Comparison of ENCODE assay signal across 20 mouse cellular contexts in the genomic region with DNA sequence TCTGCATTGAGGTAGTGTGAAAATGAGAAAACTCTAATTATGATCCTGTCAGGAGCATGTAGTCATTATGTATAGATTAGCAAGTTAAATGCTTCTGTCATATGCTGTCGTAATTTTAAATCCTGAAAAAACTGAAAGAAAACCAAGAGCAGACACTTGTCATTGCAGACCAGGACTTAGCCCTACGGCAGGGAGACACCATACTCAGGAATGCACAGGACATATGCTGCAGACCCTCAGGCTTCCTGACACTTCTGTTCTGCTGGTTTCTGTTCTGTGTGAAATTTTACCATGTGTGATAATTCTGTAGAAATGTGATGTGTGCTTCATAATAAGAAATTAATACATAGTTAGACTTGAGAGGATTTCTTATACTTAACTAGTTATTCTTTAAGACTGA.
DNase-seq lines count a peak whose midpoint lies in the region; ATAC-seq lines count a peak whose summit lies in the region.
"Had no signal": no experiment of that assay in that cellular context is flagged by ENCODE, and none has a peak within 500 bp of the region (broad histone marks: within the 10 kb centered on the region; RNA-seq: fewer than 3 reads in every experiment).

No protein-coding gene starts in this region.

- no peak overlapping the region for H3K27ac ChIP-seq in forebrain, embryonic 16.5 days (ENCODE audit: low read length)
- no peak overlapping the region for H3K27ac ChIP-seq in forebrain, embryonic 15.5 days (replicated peaks)
- H3K27ac ChIP-seq in midbrain, embryonic 11.5 days (ENCODE audit: low read depth, low read length): no peak overlapping the region
- no peak overlapping the region for H3K27ac ChIP-seq in midbrain, embryonic 13.5 days
- H3K27ac ChIP-seq: embryonic facial prominence, embryonic 13.5 days; embryonic facial prominence, embryonic 15.5 days; forebrain, embryonic 10.5 days had no signal

- no peak overlapping the region for H3K9ac ChIP-seq in forebrain, embryonic 16.5 days (replicated peaks; ENCODE audit: low read depth, low read length)
- no peak overlapping the region for H3K9ac ChIP-seq in forebrain, embryonic 15.5 days (replicated peaks)
- H3K9ac ChIP-seq in midbrain, embryonic 11.5 days (ENCODE audit: low read length): no peak overlapping the region
- H3K9ac ChIP-seq in midbrain, embryonic 13.5 days (replicated peaks): no peak overlapping the region
- H3K9ac ChIP-seq: embryonic facial prominence, embryonic 13.5 days; embryonic facial prominence, embryonic 15.5 days had no signal

- H3K27me3 ChIP-seq in forebrain, embryonic 16.5 days (replicated peaks; ENCODE audit: control insufficient read depth, insufficient read depth, low read length): no peaks in the 10 kb centered on the region
- no peaks in the 10 kb centered on the region for H3K27me3 ChIP-seq in forebrain, embryonic 15.5 days
- no peaks in the 10 kb centered on the region for H3K27me3 ChIP-seq in midbrain, embryonic 11.5 days (ENCODE audit: control insufficient read depth, insufficient read depth, low read length)
- no peaks in the 10 kb centered on the region for H3K27me3 ChIP-seq in midbrain, embryonic 13.5 days
- H3K27me3 ChIP-seq: embryonic facial prominence, embryonic 13.5 days; embryonic facial prominence, embryonic 15.5 days had no signal

- H3K9me3 ChIP-seq in forebrain, embryonic 16.5 days (ENCODE audit: control insufficient read depth, low read length): no peaks in the 10 kb centered on the region
- no peaks in the 10 kb centered on the region for H3K9me3 ChIP-seq in forebrain, embryonic 15.5 days
- H3K9me3 ChIP-seq in midbrain, embryonic 11.5 days (ENCODE audit: control insufficient read depth, low read length): no peaks in the 10 kb centered on the region
- H3K9me3 ChIP-seq in midbrain, embryonic 13.5 days: no peaks in the 10 kb centered on the region
- H3K9me3 ChIP-seq: embryonic facial prominence, embryonic 13.5 days; embryonic facial prominence, embryonic 15.5 days; forebrain, embryonic 10.5 days had no signal

- H3K4me3 ChIP-seq in forebrain, embryonic 16.5 days (replicated peaks; ENCODE audit: low read length): no peak overlapping the region
- H3K4me3 ChIP-seq in forebrain, embryonic 15.5 days: no peak overlapping the region
- H3K4me3 ChIP-seq in midbrain, embryonic 11.5 days (ENCODE audit: low read depth, low read length): no peak overlapping the region
- no peak overlapping the region for H3K4me3 ChIP-seq in midbrain, embryonic 13.5 days (replicated peaks)
- H3K4me3 ChIP-seq: embryonic facial prominence, embryonic 13.5 days; embryonic facial prominence, embryonic 15.5 days; erythroblast, embryonic 14.5 days; forebrain, embryonic 10.5 days had no signal

- WGBS in forebrain, embryonic 16.5 days: 52% methylated on average over 2 of the region's 2 CpGs
- 51% methylated on average over 2 of the region's 2 CpGs for WGBS in forebrain, embryonic 15.5 days
- 83% methylated on average over 2 of the region's 2 CpGs for WGBS in midbrain, embryonic 11.5 days
- 73% methylated on average over 2 of the region's 2 CpGs for WGBS in midbrain, embryonic 13.5 days

- ATAC-seq in forebrain, embryonic 16.5 days: peak; percentile 67
- ATAC-seq in forebrain, embryonic 15.5 days (replicated peaks): no peak; the same call in 1 of the 2 replicates
- ATAC-seq in midbrain, embryonic 11.5 days (ENCODE audit: low FRiP score): no peak
- ATAC-seq in midbrain, embryonic 13.5 days: no peak

- no peaks in the 10 kb centered on the region for H3K36me3 ChIP-seq in forebrain, embryonic 16.5 days (ENCODE audit: control insufficient read depth, insufficient read depth)
- no peaks in the 10 kb centered on the region for H3K36me3 ChIP-seq in forebrain, embryonic 15.5 days
- H3K36me3 ChIP-seq in midbrain, embryonic 11.5 days (ENCODE audit: control insufficient read depth, insufficient read depth, low read length): no peaks in the 10 kb centered on the region
- no peaks in the 10 kb centered on the region for H3K36me3 ChIP-seq in midbrain, embryonic 13.5 days
- H3K36me3 ChIP-seq: embryonic facial prominence, embryonic 13.5 days; embryonic facial prominence, embryonic 15.5 days; forebrain, embryonic 10.5 days had no signal

- no peak overlapping the region for H3K4me2 ChIP-seq in forebrain, embryonic 16.5 days (ENCODE audit: low read length)
- H3K4me2 ChIP-seq in forebrain, embryonic 15.5 days (replicated peaks): no peak overlapping the region
- no peak overlapping the region for H3K4me2 ChIP-seq in midbrain, embryonic 11.5 days
- no peak overlapping the region for H3K4me2 ChIP-seq in midbrain, embryonic 13.5 days (replicated peaks)
- H3K4me2 ChIP-seq: embryonic facial prominence, embryonic 13.5 days; embryonic facial prominence, embryonic 15.5 days had no signal

- H3K4me1 ChIP-seq in forebrain, embryonic 16.5 days (replicated peaks; ENCODE audit: control insufficient read depth, insufficient read depth, low read length): no peaks in the 10 kb centered on the region
- H3K4me1 ChIP-seq in forebrain, embryonic 15.5 days: no peaks in the 10 kb centered on the region
- H3K4me1 ChIP-seq in midbrain, embryonic 11.5 days (ENCODE audit: control insufficient read depth, insufficient read depth, low read length): no peaks in the 10 kb centered on the region
- H3K4me1 ChIP-seq in midbrain, embryonic 13.5 days (replicated peaks): no peaks in the 10 kb centered on the region
- H3K4me1 ChIP-seq: embryonic facial prominence, embryonic 13.5 days; embryonic facial prominence, embryonic 15.5 days; forebrain, embryonic 10.5 days had no signal

- peak; percentile 33 for DNase-seq in midbrain, embryonic 11.5 days (ENCODE audit: low spot score, missing footprints)
- DNase-seq in brain, embryonic 18.5 days (ENCODE audit: low read depth, low spot score): peak; percentile 8
- no peak for DNase-seq in yolk sac, embryonic 10.5 days (ENCODE audit: low spot score)
- DNase-seq: adrenal gland, adult 2 months; adrenal gland, postnatal 10 days; adrenal gland, postnatal 25 days; cerebellum, adult 11 months; cerebellum, adult 18-20 months; cerebellum, adult 8-10 months; cerebellum, adult 9-11 months; cerebellum, postnatal 14 days; cerebellum, postnatal 36 days; embryo, embryonic 11 days had no signal
